Mouse (Mus musculus): ENCODE measurements around the gene Bahcc1. TPM values are rescaled to one million over a fixed set of nuclear protein-coding genes. Genes with fewer than 3 reads are reported as not detected.
A peak's percentile ranks its signal among the peaks of the same experiment; 100 is the strongest.

The Bahcc1 gene
- polyA plus RNA-seq, 1 experiment: 12.4 TPM

- H3K4me3 ChIP-seq (replicated peaks; ENCODE audit: extremely low read depth, low read depth, low read length): no peak overlapping the region
- 75% methylated on average over 5 of the region's 5 CpGs for WGBS
- no peaks in the 10 kb centered on the region for H3K4me1 ChIP-seq (ENCODE audit: control insufficient read depth, insufficient read depth, low read length)
- no peak for DNase-seq
- TF ChIP-seq CTCF (IDR thresholded peaks at IDR 0.05; ENCODE audit: insufficient read depth, low read length): no peak
- no peak for TF ChIP-seq POLR2A (IDR thresholded peaks at IDR 0.05; ENCODE audit: borderline replicate concordance, extremely low read depth, low read depth, low read length)
Measured at GRCm38 (mm10) chr11:120299484-120299883, 66.7 kb downstream of the Bahcc1 start.

- WGBS: 94% methylated on average over 9 of the region's 9 CpGs
- H3K4me3 ChIP-seq (replicated peaks; ENCODE audit: extremely low read depth, low read depth, low read length): no peak overlapping the region
- no peak for DNase-seq
- peaks cover 3% of the 10 kb centered on the region for H3K4me1 ChIP-seq (ENCODE audit: control insufficient read depth, insufficient read depth, low read length)
- TF ChIP-seq POLR2A (IDR thresholded peaks at IDR 0.05; ENCODE audit: borderline replicate concordance, extremely low read depth, low read depth, low read length) (no peak), CTCF (IDR thresholded peaks at IDR 0.05; ENCODE audit: insufficient read depth, low read length) (no peak)
Measured at GRCm38 (mm10) chr11:120303119-120303518, 70.4 kb downstream of the Bahcc1 start.

GRCm38 (mm10) chr11:120303559-120304349 lies 71.0 kb downstream of the Bahcc1 start:
- DNase-seq: no peak
- Histone ChIP-seq H3K4me1 (ENCODE audit: control insufficient read depth, insufficient read depth, low read length) (peaks cover 3% of the 10 kb centered on the region), H3K4me3 (replicated peaks; ENCODE audit: extremely low read depth, low read depth, low read length) (no peak overlapping the region)
- 94% methylated on average over 21 of the region's 21 CpGs for WGBS
- no peak for TF ChIP-seq POLR2A (IDR thresholded peaks at IDR 0.05; ENCODE audit: borderline replicate concordance, extremely low read depth, low read depth, low read length)

DNA sequence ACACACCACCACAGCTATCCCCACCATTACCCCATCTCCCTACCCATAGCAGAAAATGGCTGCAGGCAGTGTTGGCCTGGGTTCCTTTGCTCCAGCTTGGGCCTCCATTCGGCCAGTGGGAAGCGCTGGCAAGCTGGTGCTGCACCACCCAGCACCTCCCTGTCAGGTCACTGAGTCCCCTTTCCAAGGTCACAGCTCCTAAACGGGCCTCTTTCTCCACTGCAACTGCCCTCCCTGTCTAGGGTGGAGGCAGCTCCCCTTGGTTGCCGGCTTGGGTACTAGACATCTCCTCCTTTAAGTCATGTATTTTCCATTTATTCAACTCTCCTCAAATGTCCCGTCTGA lies 71.6 kb downstream of the Bahcc1 start:
- no peak for TF ChIP-seq POLR2A (IDR thresholded peaks at IDR 0.05; ENCODE audit: borderline replicate concordance, extremely low read depth, low read depth, low read length)
- no peak for TF ChIP-seq CTCF (IDR thresholded peaks at IDR 0.05; ENCODE audit: insufficient read depth, low read length)
- DNase-seq: no peak
- no peak overlapping the region for H3K4me3 ChIP-seq (replicated peaks; ENCODE audit: extremely low read depth, low read depth, low read length)
- WGBS: 49% methylated on average over 5 of the region's 5 CpGs
- peaks cover 3% of the 10 kb centered on the region for H3K4me1 ChIP-seq (ENCODE audit: control insufficient read depth, insufficient read depth, low read length)

DNA sequence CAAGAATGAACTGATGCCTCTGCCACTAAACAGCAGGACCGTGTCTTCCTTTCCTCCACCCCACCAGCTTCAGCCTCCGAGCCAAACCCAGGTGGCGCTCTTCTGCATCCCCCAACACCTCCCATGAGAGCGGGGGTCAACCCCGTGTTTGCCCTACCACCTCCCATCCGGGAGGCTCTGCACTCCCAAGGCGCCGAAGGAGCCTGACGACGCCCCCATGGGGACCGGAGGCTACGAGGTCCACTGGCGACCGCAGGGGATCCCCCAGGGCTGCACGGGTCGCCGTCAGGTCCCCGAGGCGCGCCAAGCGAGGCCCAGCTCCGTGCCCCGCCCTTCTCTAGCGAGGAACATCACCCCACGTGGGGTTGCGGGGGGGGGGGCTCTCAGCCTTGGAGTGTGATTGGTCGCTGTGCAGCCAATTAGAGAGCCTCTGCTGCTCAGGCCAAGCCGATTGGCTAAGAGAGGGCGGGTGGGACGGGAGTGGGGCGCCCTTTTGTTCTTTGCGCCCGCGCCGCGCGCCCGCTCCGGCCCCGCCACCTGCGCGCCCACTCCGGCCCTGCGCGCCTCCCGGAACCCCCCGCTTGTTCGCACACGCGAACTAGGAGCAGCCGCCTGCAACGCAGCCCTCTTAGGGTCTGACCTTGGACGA lies 72.3 kb downstream of the Bahcc1 start:
- peak overlapping the region; percentile 69 for H3K4me3 ChIP-seq (replicated peaks; ENCODE audit: extremely low read depth, low read depth, low read length)
- DNase-seq: peak; percentile 84
- H3K4me1 ChIP-seq (ENCODE audit: control insufficient read depth, insufficient read depth, low read length): peaks cover 3% of the 10 kb centered on the region
- TF ChIP-seq POLR2A (IDR thresholded peaks at IDR 0.05; ENCODE audit: borderline replicate concordance, extremely low read depth, low read depth, low read length) (no peak), CTCF (IDR thresholded peaks at IDR 0.05; ENCODE audit: insufficient read depth, low read length) (no peak)
- WGBS: under 1% methylated on average over 53 of the region's 53 CpGs

DNA sequence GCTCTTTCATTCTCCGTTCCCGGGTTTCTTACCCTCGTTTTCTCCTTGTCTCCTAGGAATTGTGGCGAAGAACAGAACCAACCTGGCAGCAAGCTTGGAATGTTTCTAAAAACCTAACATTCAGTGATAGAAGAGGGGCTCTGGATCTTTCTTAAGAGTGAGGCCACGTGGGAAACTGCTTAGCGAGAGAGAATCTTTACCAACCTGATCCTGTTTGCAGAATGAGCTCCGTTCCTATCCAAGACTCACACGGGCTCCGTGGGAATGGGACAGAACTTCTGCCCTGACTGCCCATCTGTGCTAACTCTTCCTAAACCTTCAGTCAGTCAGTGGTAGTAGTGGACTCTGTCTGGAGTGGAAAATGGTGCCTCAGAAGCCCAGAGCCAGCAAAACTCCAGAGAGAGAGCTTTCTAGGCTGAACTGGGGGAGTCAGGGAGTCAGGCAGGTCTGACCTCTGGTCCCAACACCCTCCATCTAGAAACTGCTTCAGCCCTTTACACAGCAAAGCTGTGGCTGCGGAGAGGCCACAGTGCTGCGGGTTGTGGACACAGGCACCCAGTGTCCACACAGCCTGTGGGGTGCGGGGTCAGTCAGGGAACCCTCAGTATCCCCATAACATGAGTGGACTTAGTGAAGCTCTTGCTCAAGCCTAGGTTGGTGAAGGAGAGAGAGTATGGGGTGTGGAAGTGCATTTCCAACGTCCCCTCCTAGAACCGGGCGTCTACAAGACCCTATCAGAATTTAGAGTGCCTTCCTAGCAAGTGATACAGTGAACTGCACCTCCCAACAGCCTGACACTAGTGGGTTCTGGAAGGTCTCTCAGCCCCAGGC lies 73.0 kb downstream of the Bahcc1 start:
- no peak for DNase-seq
- H3K4me3 ChIP-seq (replicated peaks; ENCODE audit: extremely low read depth, low read depth, low read length): peak overlapping the region; percentile 69
- TF ChIP-seq CTCF (IDR thresholded peaks at IDR 0.05; ENCODE audit: insufficient read depth, low read length) (no peak), POLR2A (IDR thresholded peaks at IDR 0.05; ENCODE audit: borderline replicate concordance, extremely low read depth, low read depth, low read length) (no peak)
- H3K4me1 ChIP-seq (ENCODE audit: control insufficient read depth, insufficient read depth, low read length): peaks cover 7% of the 10 kb centered on the region
- 27% methylated on average over 15 of the region's 15 CpGs for WGBS

DNA sequence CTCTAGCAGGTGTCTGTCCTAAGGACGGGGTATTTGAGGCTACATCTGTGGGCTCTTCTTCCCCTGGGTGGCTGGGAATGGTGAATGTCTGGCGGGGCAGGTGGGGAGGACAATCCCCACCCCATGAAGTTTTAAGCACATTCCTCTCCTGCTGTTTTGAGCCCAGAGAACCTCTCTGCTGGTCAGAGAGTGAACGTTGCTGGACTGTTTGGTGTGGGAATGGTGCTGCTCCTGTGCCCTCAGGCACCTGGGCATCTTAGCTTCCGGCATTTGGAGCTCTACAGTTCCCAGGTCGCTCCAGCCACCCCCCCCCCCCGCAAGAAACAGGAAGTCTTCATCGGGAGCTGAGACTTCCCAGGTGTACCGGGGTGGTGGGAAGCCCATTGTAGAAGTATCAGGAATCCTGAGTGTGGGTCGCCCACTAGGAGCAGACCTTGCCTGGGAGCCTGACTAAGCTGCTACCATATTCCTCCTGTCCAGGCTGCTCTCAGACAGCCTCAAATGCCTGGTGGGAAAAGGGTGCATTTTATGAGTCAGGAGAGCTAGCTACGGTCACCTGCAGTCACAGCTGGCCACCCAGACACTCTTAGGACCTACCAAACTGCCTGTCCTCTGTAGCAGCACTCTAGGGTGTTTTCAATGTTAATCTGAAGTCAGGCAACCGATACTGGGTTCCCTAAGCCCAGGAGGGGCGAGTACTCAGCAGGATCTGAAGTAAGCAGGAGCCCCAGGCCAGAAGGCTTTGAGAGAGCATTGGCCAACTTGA lies 73.8 kb downstream of the Bahcc1 start:
- TF ChIP-seq CTCF (IDR thresholded peaks at IDR 0.05; ENCODE audit: insufficient read depth, low read length) (no peak), POLR2A (IDR thresholded peaks at IDR 0.05; ENCODE audit: borderline replicate concordance, extremely low read depth, low read depth, low read length) (no peak)
- 70% methylated on average over 12 of the region's 12 CpGs for WGBS
- Histone ChIP-seq H3K4me3 (replicated peaks; ENCODE audit: extremely low read depth, low read depth, low read length) (no peak overlapping the region), H3K4me1 (ENCODE audit: control insufficient read depth, insufficient read depth, low read length) (peaks cover 10% of the 10 kb centered on the region)
- DNase-seq: no peak

GRCm38 (mm10) chr11:120307132-120307413 lies 74.3 kb downstream of the Bahcc1 start:
- TF ChIP-seq POLR2A (IDR thresholded peaks at IDR 0.05; ENCODE audit: borderline replicate concordance, extremely low read depth, low read depth, low read length) (no peak), CTCF (IDR thresholded peaks at IDR 0.05; ENCODE audit: insufficient read depth, low read length) (no peak)
- peaks cover 10% of the 10 kb centered on the region for H3K4me1 ChIP-seq (ENCODE audit: control insufficient read depth, insufficient read depth, low read length)
- no peak overlapping the region for H3K4me3 ChIP-seq (replicated peaks; ENCODE audit: extremely low read depth, low read depth, low read length)
- WGBS: 35% methylated on average over 5 of the region's 5 CpGs
- no peak for DNase-seq
